Mouse (Mus musculus) hindbrain, embryonic 10.5 days (tissue): Measurements from ENCODE around the gene Gm49339. TPM values are rescaled to one million over a fixed set of nuclear protein-coding genes. Genes with fewer than 3 reads are reported as not detected.

Source experiments
- DNase-seq: peaks from one replicate; pipeline ENCODE4 v3.0.0-alpha.2; 2017; ENCODE audit warnings: low spot score
- H3K27ac ChIP-seq: fragments of 300-500 bp; sonication (generic); 2 replicates; pipeline ENCODE4 v1.5.1; 2016; ENCODE audit warnings: mild to moderate bottlenecking, moderate library complexity
- H3K27me3 ChIP-seq: fragments of 300-500 bp; sonication (generic); 2 replicates; pipeline ENCODE4 v1.6.1; 2016; ENCODE audit warnings: mild to moderate bottlenecking; ENCODE audit not compliant: poor library complexity, insufficient read depth, severe bottlenecking
- H3K36me3 ChIP-seq: fragments of 300-500 bp; sonication (generic); 2 replicates; pipeline ENCODE4 v1.6.1; 2016; ENCODE audit warnings: mild to moderate bottlenecking, moderate library complexity
- H3K4me1 ChIP-seq: fragments of 300-500 bp; sonication (generic); replicated peaks from 2 replicates; pipeline ENCODE4 v1.6.1; 2016; ENCODE audit warnings: mild to moderate bottlenecking
- H3K4me3 ChIP-seq: fragments of 300-500 bp; sonication (generic); 2 replicates; pipeline ENCODE4 v1.5.1; 2016; ENCODE audit warnings: mild to moderate bottlenecking, moderate library complexity
- H3K9me3 ChIP-seq: fragments of 300-500 bp; sonication (generic); 2 replicates; pipeline ENCODE4 v1.6.1; 2016; ENCODE audit warnings: mild to moderate bottlenecking, moderate library complexity
- WGBS: fragments of 180-500 bp; shearing (Covaris S2); methylation state at CpG from one replicate; pipeline ENCODE4 v1.1.7; 2016; 5-methylcytosine and 5-hydroxymethylcytosine counted together
- polyA plus RNA-seq: library from polyadenylated mRNA; unstranded; fragments of >200 nt; fragmentation: Nextera tagmentation; extraction: Ambion mirVana; gene quantifications from 2 replicates; pipeline ENCODE4 v1.2.1, GENCODE M21; 2016

Gene Gm49339
- polyA plus RNA-seq, 1 experiment from 2014 or later: not detected

GRCm38 (mm10) chr10:51528840-51529434 lies 48.5 kb downstream of the Gm49339 start:
- Histone ChIP-seq H3K4me1 (no peaks in the 10 kb centered on the region), H3K27me3 (no peaks in the 10 kb centered on the region), H3K27ac (no peak overlapping the region), H3K36me3 (no peaks in the 10 kb centered on the region), H3K9me3 (no peaks in the 10 kb centered on the region), H3K4me3 (no peak overlapping the region)
- WGBS: 68% methylated on average over 8 of the region's 8 CpGs
- no peak for DNase-seq

GRCm38 (mm10) chr10:51529497-51529896 lies 49.1 kb downstream of the Gm49339 start:
- WGBS: 85% methylated on average over 3 of the region's 3 CpGs

GRCm38 (mm10) chr10:51530813-51531212 lies 50.4 kb downstream of the Gm49339 start:
- WGBS: 90% methylated on average over 7 of the region's 7 CpGs
- H3K4me1 ChIP-seq: no peaks in the 10 kb centered on the region
- no peak overlapping the region for H3K4me3 ChIP-seq
- H3K9me3 ChIP-seq: no peaks in the 10 kb centered on the region
- H3K36me3 ChIP-seq: no peaks in the 10 kb centered on the region
- no peaks in the 10 kb centered on the region for H3K27me3 ChIP-seq
- no peak overlapping the region for H3K27ac ChIP-seq
- DNase-seq: no peak

More at GRCm38 (mm10) chr10:51529497-51529896, 49.1 kb downstream of the Gm49339 start:
- Histone ChIP-seq H3K36me3 (no peaks in the 10 kb centered on the region), H3K27me3 (no peaks in the 10 kb centered on the region), H3K4me3 (no peak overlapping the region), H3K27ac (no peak overlapping the region), H3K4me1 (no peaks in the 10 kb centered on the region), H3K9me3 (no peaks in the 10 kb centered on the region)
- no peak for DNase-seq

Other genes starting within 250 kb of the Gm49339 start
- not detected in 2 replicates for gene Lilr4b, start within 50 bp of the Gm49339 start, polyA plus RNA-seq
- gene Lilrb4a, start 10.3 kb downstream of the Gm49339 start, polyA plus RNA-seq: 0.58 and 1.4 TPM in 2 replicates
- 2.5 and 4.9 TPM in 2 replicates for gene Fam162b, start 109.9 kb downstream of the Gm49339 start, polyA plus RNA-seq
- gene Gprc6a, start 150.8 kb downstream of the Gm49339 start, polyA plus RNA-seq: not detected in 2 replicates
- gene Rfx6, start 197.1 kb downstream of the Gm49339 start, polyA plus RNA-seq: not detected in 2 replicates